Mouse (Mus musculus) kidney, adult 2 months (tissue): Measurements from ENCODE around the gene Zfp273. TPM values are rescaled to one million over a fixed set of nuclear protein-coding genes. Genes with fewer than 3 reads are reported as not detected.
A peak's percentile ranks its signal among the peaks of the same experiment; 100 is the strongest.
"Not testable (repeated sequence)": the region's sequence is repeated elsewhere in the genome, so short reads cannot be mapped to it uniquely, and the experiment has no call there.

ENCODE experiments used
- DNase-seq: peaks from one replicate; pipeline ENCODE4 v3.0.0; 2021
- H3K27ac ChIP-seq: fragments of 200-500 bp; 2 replicates; pipeline ENCODE4 v1.5.1; 2012; ENCODE audit warnings: low read depth, low read length, control low read depth, inconsistent platforms; ENCODE audit not compliant: insufficient read depth
- H3K27me3 ChIP-seq: fragments of 200-500 bp; replicated peaks from 2 replicates; pipeline ENCODE4 v1.6.1; 2012; ENCODE audit warnings: mild to moderate bottlenecking, moderate library complexity, low read length, inconsistent platforms; ENCODE audit not compliant: control insufficient read depth, insufficient read depth
- H3K36me3 ChIP-seq: fragments of 200-500 bp; 2 replicates; pipeline ENCODE4 v1.6.1; 2012; ENCODE audit warnings: mild to moderate bottlenecking, moderate library complexity, low read length, inconsistent platforms; ENCODE audit not compliant: control insufficient read depth, insufficient read depth
- H3K4me1 ChIP-seq: fragments of 200-500 bp; 2 replicates; pipeline ENCODE4 v1.6.1; 2011; ENCODE audit warnings: low read length; ENCODE audit not compliant: control insufficient read depth, insufficient read depth
- H3K4me3 ChIP-seq: fragments of 200-500 bp; 2 replicates; pipeline ENCODE4 v1.5.1; 2011; ENCODE audit warnings: mild to moderate bottlenecking, low read depth, low read length, control low read depth; ENCODE audit not compliant: insufficient read depth
- CTCF ChIP-seq: fragments of 200-500 bp; conservative IDR thresholded peaks from 2 replicates; pipeline ENCODE4 v1.5.1; 2011; ENCODE audit warnings: low read depth, mild to moderate bottlenecking, control low read depth, low read length, moderate library complexity, mixed read lengths; ENCODE audit not compliant: insufficient read depth, insufficient read length
- POLR2A ChIP-seq: fragments of 200-500 bp; IDR thresholded peaks from one replicate; pipeline ENCODE4 v1.6.1; 2011; ENCODE audit warnings: low read depth, low read length, control low read depth
- WGBS: fragments of 180-500 bp; shearing (Covaris S2); methylation state at CpG from one replicate; pipeline ENCODE4 v1.1.7; 2018; 5-methylcytosine and 5-hydroxymethylcytosine counted together
- polyA plus RNA-seq: library from polyadenylated mRNA; depleted of rRNA; stranded (reverse); fragments of >200 nt; gene quantifications from 2 replicates; pipeline ENCODE4 v1.2.3, GENCODE M21; 2012

The Zfp273 gene
- polyA plus RNA-seq, 1 experiment: 1.1 TPM

GRCm38 (mm10) chr13:67812961-67813709 is 405 bp upstream of the Zfp273 start:
- Histone ChIP-seq H3K36me3 (no peaks in the 10 kb centered on the region), H3K4me1 (no peaks in the 10 kb centered on the region), H3K4me3 (no peak overlapping the region), H3K27me3 (no peaks in the 10 kb centered on the region), H3K27ac (no peak overlapping the region)
- 78% methylated on average over 8 of the region's 8 CpGs for WGBS
- DNase-seq: no peak
- TF ChIP-seq CTCF (no peak), POLR2A (no peak)

- WGBS: 60% methylated on average over 1 of the region's 1 CpGs
- TF ChIP-seq CTCF (no peak), POLR2A (no peak)
- Histone ChIP-seq H3K4me1 (no peaks in the 10 kb centered on the region), H3K27me3 (no peaks in the 10 kb centered on the region), H3K4me3 (no peak overlapping the region), H3K36me3 (peaks cover 5% of the 10 kb centered on the region), H3K27ac (no peak overlapping the region)
- no peak for DNase-seq
Observed at GRCm38 (mm10) chr13:67818636-67819035, 5.1 kb downstream of the Zfp273 start.

- peaks cover 1% of the 10 kb centered on the region; the same call in 1 of the 2 replicates for H3K36me3 ChIP-seq
- H3K4me3 ChIP-seq: peak within 1 kb of the TSS; percentile 80
- H3K27ac ChIP-seq: 0 out of 2 replicates have a peak within 1 kb of the TSS, but pooled peaks have one; percentile 34
- WGBS: 4% methylated on average over 14 of the region's 14 CpGs
- H3K27me3 ChIP-seq: no peaks in the 10 kb centered on the region
- peak; percentile 74 for DNase-seq
- peaks cover 2% of the 10 kb centered on the region; the same call in 1 of the 2 replicates for H3K4me1 ChIP-seq
- TF ChIP-seq POLR2A (no peak), CTCF (no peak)
Observed at GRCm38 (mm10) chr13:67830911-67831336, 17.4 kb downstream of the Zfp273 start, which contains the start of gene Gm10037. Gene Gm10037, plus strand, starts transcription at chr13:67831106.

GRCm38 (mm10) chr13:67833137-67833536 is 19.6 kb downstream of the Zfp273 start:
- H3K36me3 ChIP-seq, H3K27me3 ChIP-seq, H3K4me1 ChIP-seq, DNase-seq, H3K4me3 ChIP-seq, H3K27ac ChIP-seq: not testable (repeated sequence)
- 0 out of 2 replicates have a peak, but pooled peaks have one; percentile 10 for TF ChIP-seq CTCF

GRCm38 (mm10) chr13:67843775-67844118 is 30.2 kb downstream of the Zfp273 start:
- H3K36me3 ChIP-seq: no peaks in the 10 kb centered on the region
- no peak for DNase-seq
- H3K27me3 ChIP-seq: no peaks in the 10 kb centered on the region
- H3K4me1 ChIP-seq: no peaks in the 10 kb centered on the region
- H3K4me3 ChIP-seq: no peak overlapping the region; the same call in 1 of the 2 replicates
- 49% methylated on average over 6 of the region's 6 CpGs for WGBS
- TF ChIP-seq POLR2A: no peak
- H3K27ac ChIP-seq: no peak overlapping the region

GRCm38 (mm10) chr13:67844119-67844852 is 30.7 kb downstream of the Zfp273 start:
- H3K27me3 ChIP-seq: no peaks in the 10 kb centered on the region

DNA sequence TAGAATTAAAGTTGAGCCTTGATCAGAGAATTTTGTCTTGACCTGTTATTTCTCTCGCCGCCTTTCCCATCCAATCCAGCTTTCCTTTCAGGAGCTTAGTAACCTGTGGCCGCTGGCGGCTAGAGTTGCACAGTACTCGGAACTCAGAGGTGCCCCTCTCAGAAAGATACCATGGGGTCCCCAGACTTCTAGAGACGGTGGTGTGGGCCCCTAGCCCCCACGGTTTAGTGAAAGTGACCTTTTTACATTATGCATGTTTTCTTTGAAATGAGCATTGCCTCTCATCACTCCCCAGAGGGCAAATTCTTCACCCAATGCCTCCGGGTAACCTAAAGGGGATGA is 31.3 kb downstream of the Zfp273 start:
- Histone ChIP-seq H3K4me3 (peak overlapping the region; percentile 63), H3K27ac (no peak overlapping the region), H3K27me3 (no peaks in the 10 kb centered on the region), H3K4me1 (no peaks in the 10 kb centered on the region), H3K36me3 (no peaks in the 10 kb centered on the region)
- 28% methylated on average over 8 of the region's 8 CpGs for WGBS
- TF ChIP-seq POLR2A: no peak
- TF ChIP-seq CTCF: no peak
- no peak for DNase-seq

More at GRCm38 (mm10) chr13:67844119-67844852, 30.7 kb downstream of the Zfp273 start:
- no peak for TF ChIP-seq POLR2A
- TF ChIP-seq CTCF: 0 out of 2 replicates have a peak, but pooled peaks have one; percentile 23
- 1% methylated on average over 19 of the region's 19 CpGs for WGBS
- peak; percentile 65 for DNase-seq
- H3K27ac ChIP-seq: no peak overlapping the region
- H3K4me1 ChIP-seq: no peaks in the 10 kb centered on the region
- peak overlapping the region; percentile 63 for H3K4me3 ChIP-seq
- H3K36me3 ChIP-seq: no peaks in the 10 kb centered on the region
